Mouse (Mus musculus) cerebellum, adult 2 months (tissue): Measurements from ENCODE around the gene Mif. TPM values are rescaled to one million over a fixed set of nuclear protein-coding genes. Genes with fewer than 3 reads are reported as not detected.

ENCODE experiments used
- DNase-seq, 2 experiments: peaks; one replicate each; pipeline ENCODE4 v3.0.0; 2021
- H3K27ac ChIP-seq: fragments of 200-500 bp; 2 replicates; pipeline ENCODE4 v1.5.1; 2012; ENCODE audit warnings: low read length, control low read depth, inconsistent platforms; ENCODE audit not compliant: insufficient read depth
- H3K27me3 ChIP-seq: fragments of 200-500 bp; 2 replicates; pipeline ENCODE4 v1.6.1; 2012; ENCODE audit warnings: inconsistent platforms, mild to moderate bottlenecking, low read length, moderate library complexity; ENCODE audit not compliant: control insufficient read depth, insufficient read depth
- H3K4me1 ChIP-seq: fragments of 200-500 bp; 2 replicates; pipeline ENCODE4 v1.6.1; 2011; ENCODE audit warnings: low read length; ENCODE audit not compliant: control insufficient read depth, insufficient read depth
- H3K4me3 ChIP-seq: fragments of 200-500 bp; replicated peaks from 2 replicates; pipeline ENCODE3; 2011; ENCODE audit warnings: mild to moderate bottlenecking, low read depth, low read length, control low read depth; ENCODE audit not compliant: insufficient read depth
- CTCF ChIP-seq: fragments of 200-500 bp; IDR thresholded peaks from 2 replicates; pipeline ENCODE4 v1.5.1; 2011; ENCODE audit warnings: low read depth, mild to moderate bottlenecking, control low read depth, low read length, moderate library complexity, borderline replicate concordance; ENCODE audit not compliant: insufficient read depth
- POLR2A ChIP-seq: fragments of 200-500 bp; IDR thresholded peaks from 2 replicates; pipeline ENCODE4 v1.6.1; 2011; ENCODE audit warnings: low read length, control low read depth, borderline replicate concordance; ENCODE audit not compliant: insufficient read depth
- WGBS: fragments of 180-500 bp; shearing (Covaris S2); methylation state at CpG from one replicate; pipeline ENCODE4 v1.1.7; 2018; 5-methylcytosine and 5-hydroxymethylcytosine counted together
- polyA plus RNA-seq: library from polyadenylated mRNA; depleted of rRNA; stranded (reverse); fragments of >200 nt; gene quantifications from 2 replicates; pipeline ENCODE4 v1.2.3, GENCODE M21; 2012

Mif gene
- polyA plus RNA-seq, 1 experiment = 1,339 TPM

GRCm38 (mm10) chr10:75839092-75839491 is 20.9 kb downstream of the Mif start:
- Histone ChIP-seq H3K4me3 (no peak overlapping the region), H3K27ac (no peak overlapping the region), H3K4me1 (0 out of 2 replicates have a peak, but pooled peaks cover 3% of the 10 kb centered on the region), H3K27me3 (no peaks in the 10 kb centered on the region)
- DNase-seq = no peak
- TF ChIP-seq POLR2A = no peak
- no peak for TF ChIP-seq CTCF
- WGBS = 90% methylated on average over 10 of the region's 10 CpGs

GRCm38 (mm10) chr10:75837248-75837759 is 22.7 kb downstream of the Mif start, which contains the start of gene Gstt2:
Gstt2 (minus strand) TSS chr10:75837424.
- under 1% methylated on average over 21 of the region's 21 CpGs for WGBS
- TF ChIP-seq CTCF = peak; percentile 15; the same call in 1 of the 2 replicates
- peak; percentile 86; the same call in 1 of the 2 replicates for TF ChIP-seq POLR2A
- H3K27ac ChIP-seq = peak within 1 kb of the TSS; percentile 74
- 0 out of 2 replicates have a peak, but pooled peaks cover 3% of the 10 kb centered on the region for H3K4me1 ChIP-seq
- peak; percentile 94 for DNase-seq
- H3K27me3 ChIP-seq = no peaks in the 10 kb centered on the region
- H3K4me3 ChIP-seq = peak within 1 kb of the TSS; percentile 66

- DNase-seq = no peak
- H3K4me3 ChIP-seq = no peak overlapping the region
- no peaks in the 10 kb centered on the region for H3K27me3 ChIP-seq
- TF ChIP-seq CTCF = no peak
- no peak for TF ChIP-seq POLR2A
- WGBS = 25% methylated on average over 10 of the region's 10 CpGs
- no peak overlapping the region for H3K27ac ChIP-seq
- H3K4me1 ChIP-seq = 0 out of 2 replicates have a peak, but pooled peaks cover 3% of the 10 kb centered on the region
These were observed 24.1 kb downstream of the Mif start for GRCm38 (mm10) chr10:75835761-75836531.

GRCm38 (mm10) chr10:75835307-75835706 is 24.7 kb downstream of the Mif start:
- TF ChIP-seq POLR2A (no peak), CTCF (no peak)
- H3K27ac ChIP-seq = no peak overlapping the region
- 3% methylated on average over 10 of the region's 10 CpGs for WGBS
- peak; percentile 31 to 33 for DNase-seq
- H3K4me1 ChIP-seq = 0 out of 2 replicates have a peak, but pooled peaks cover 3% of the 10 kb centered on the region
- H3K4me3 ChIP-seq = peak overlapping the region; percentile 32
- H3K27me3 ChIP-seq = no peaks in the 10 kb centered on the region

GRCm38 (mm10) chr10:75834721-75835120 is 25.3 kb downstream of the Mif start:
- TF ChIP-seq CTCF (no peak), POLR2A (no peak)
- DNase-seq = no peak
- H3K27ac ChIP-seq = no peak overlapping the region
- H3K4me3 ChIP-seq = peak overlapping the region; percentile 67
- H3K4me1 ChIP-seq = 0 out of 2 replicates have a peak, but pooled peaks cover 3% of the 10 kb centered on the region
- H3K27me3 ChIP-seq = no peaks in the 10 kb centered on the region
- WGBS = 32% methylated on average over 9 of the region's 9 CpGs

- H3K4me3 ChIP-seq = peak overlapping the region; percentile 67
- 2% methylated on average over 21 of the region's 21 CpGs for WGBS
- DNase-seq = peak; percentile 61 to 65
- H3K27ac ChIP-seq = no peak overlapping the region
- TF ChIP-seq POLR2A = no peak
- TF ChIP-seq CTCF = no peak
- no peaks in the 10 kb centered on the region for H3K27me3 ChIP-seq
- 0 out of 2 replicates have a peak, but pooled peaks cover 3% of the 10 kb centered on the region for H3K4me1 ChIP-seq
These were observed 25.8 kb downstream of the Mif start for GRCm38 (mm10) chr10:75834250-75834649.

GRCm38 (mm10) chr10:75833456-75834080 is 26.5 kb downstream of the Mif start:
- TF ChIP-seq POLR2A (no peak), CTCF (no peak)
- H3K4me1 ChIP-seq = peaks cover 6% of the 10 kb centered on the region; the same call in 1 of the 2 replicates
- no peaks in the 10 kb centered on the region for H3K27me3 ChIP-seq
- no peak for DNase-seq
- no peak overlapping the region for H3K27ac ChIP-seq
- 50% methylated on average over 21 of the region's 21 CpGs for WGBS
- H3K4me3 ChIP-seq = peak overlapping the region; percentile 67
